8 mouse cellular contexts compared by ENCODE assay signal in genomic region chr9:114805151-114805671, GRCm38 (mm10). TPM values are rescaled to one million over a fixed set of nuclear protein-coding genes. Genes with fewer than 3 reads are reported as not detected.
DNase-seq lines count a peak whose midpoint lies in the region; ATAC-seq and TF ChIP-seq lines count a peak whose summit lies in the region.

No protein-coding gene starts in this region.

- H3K4me1 ChIP-seq in hindbrain, embryonic 13.5 days (replicated peaks) = peaks cover 18% of the 10 kb centered on the region
- H3K4me1 ChIP-seq in hindbrain, embryonic 10.5 days (replicated peaks) = peaks cover 51% of the 10 kb centered on the region
- H3K4me1 ChIP-seq in intestine, embryonic 16.5 days (ENCODE audit: control insufficient read depth, insufficient read depth, low read length) = peaks cover 21% of the 10 kb centered on the region
- no peaks in the 10 kb centered on the region for H3K4me1 ChIP-seq in midbrain, embryonic 14.5 days (ENCODE audit: control insufficient read depth, insufficient read depth, low read length)

- WGBS in hindbrain, embryonic 13.5 days = 53% methylated on average over 19 of the region's 19 CpGs
- 79% methylated on average over 19 of the region's 19 CpGs for WGBS in hindbrain, embryonic 10.5 days
- WGBS in intestine, embryonic 16.5 days = 46% methylated on average over 19 of the region's 19 CpGs
- WGBS in midbrain, embryonic 14.5 days = 67% methylated on average over 19 of the region's 19 CpGs

- H3K27ac ChIP-seq in hindbrain, embryonic 13.5 days = no peak overlapping the region
- no peak overlapping the region for H3K27ac ChIP-seq in hindbrain, embryonic 10.5 days
- no peak overlapping the region for H3K27ac ChIP-seq in intestine, embryonic 16.5 days (ENCODE audit: low read length)
- H3K27ac ChIP-seq in left cerebral cortex, adult 2 months = no peak overlapping the region
- H3K27ac ChIP-seq in midbrain, embryonic 14.5 days (replicated peaks; ENCODE audit: low read depth, low read length) = no peak overlapping the region

- no peak for DNase-seq in hindbrain, embryonic 10.5 days (ENCODE audit: low spot score)
- peak; percentile 8 to 42 for DNase-seq in frontal cortex, postnatal 25 days (ENCODE audit: low spot score in 2 of 2)
- DNase-seq in left cerebral cortex, adult 2 months (ENCODE audit: extremely low spot score in 1 of 2, low spot score in 2 of 2) = peak; percentile 25 to 50
- peak; percentile 57 for DNase-seq in midbrain, embryonic 14.5 days
- no peak for DNase-seq in thymus, postnatal 4 days
- no peak for DNase-seq in urinary bladder, postnatal 10 days (ENCODE audit: low spot score)

- no peak overlapping the region for H3K4me3 ChIP-seq in hindbrain, embryonic 13.5 days
- H3K4me3 ChIP-seq in hindbrain, embryonic 10.5 days = no peak overlapping the region
- no peak overlapping the region for H3K4me3 ChIP-seq in intestine, embryonic 16.5 days (ENCODE audit: low read length)
- no peak overlapping the region for H3K4me3 ChIP-seq in left cerebral cortex, adult 2 months
- H3K4me3 ChIP-seq in midbrain, embryonic 14.5 days (replicated peaks; ENCODE audit: low read depth, low read length) = no peak overlapping the region

- H3K9me3 ChIP-seq in hindbrain, embryonic 13.5 days = no peaks in the 10 kb centered on the region
- H3K9me3 ChIP-seq in hindbrain, embryonic 10.5 days = no peaks in the 10 kb centered on the region
- no peaks in the 10 kb centered on the region for H3K9me3 ChIP-seq in intestine, embryonic 16.5 days (ENCODE audit: control insufficient read depth, low read length)
- H3K9me3 ChIP-seq in midbrain, embryonic 14.5 days (ENCODE audit: control insufficient read depth, low read length) = no peaks in the 10 kb centered on the region

- H3K36me3 ChIP-seq in hindbrain, embryonic 13.5 days = no peaks in the 10 kb centered on the region
- H3K36me3 ChIP-seq in hindbrain, embryonic 10.5 days = no peaks in the 10 kb centered on the region
- H3K36me3 ChIP-seq in intestine, embryonic 16.5 days (ENCODE audit: control insufficient read depth, insufficient read depth, low read length) = no peaks in the 10 kb centered on the region
- no peaks in the 10 kb centered on the region for H3K36me3 ChIP-seq in midbrain, embryonic 14.5 days (ENCODE audit: control insufficient read depth, insufficient read depth, low read length)

- H3K9ac ChIP-seq in hindbrain, embryonic 13.5 days = no peak overlapping the region
- H3K9ac ChIP-seq in intestine, embryonic 16.5 days (ENCODE audit: low read depth, low read length) = no peak overlapping the region
- no peak overlapping the region for H3K9ac ChIP-seq in midbrain, embryonic 14.5 days (replicated peaks; ENCODE audit: low read length)

- no peak for TF ChIP-seq CTCF in left cerebral cortex, adult 2 months (IDR thresholded peaks at IDR 0.05)

- ATAC-seq in hindbrain, embryonic 13.5 days (ENCODE audit: low FRiP score) = peak; percentile 43; the same call in 1 of the 2 replicates
- ATAC-seq in intestine, embryonic 16.5 days = peak; percentile 45
- no peak for ATAC-seq in midbrain, embryonic 14.5 days (ENCODE audit: low FRiP score, low TSS enrichment)

- intact Hi-C loops in left cerebral cortex, adult 2 months (cut with DNase I) = loop anchor here (5.0 kb wide), 1 partner anchor 52 kb away; no protein-coding TSS in a partner anchor

- H3K27me3 ChIP-seq in hindbrain, embryonic 13.5 days = peaks cover 9% of the 10 kb centered on the region; the same call in 1 of the 2 replicates
- H3K27me3 ChIP-seq in hindbrain, embryonic 10.5 days (ENCODE audit: insufficient read depth, poor library complexity, severe bottlenecking) = 0 out of 2 replicates have a peak, but pooled peaks cover 3% of the 10 kb centered on the region
- no peaks in the 10 kb centered on the region for H3K27me3 ChIP-seq in intestine, embryonic 16.5 days (replicated peaks; ENCODE audit: control insufficient read depth, insufficient read depth, low read length)
- no peaks in the 10 kb centered on the region for H3K27me3 ChIP-seq in midbrain, embryonic 14.5 days (ENCODE audit: control insufficient read depth, insufficient read depth, low read length)

- no peak overlapping the region for H3K4me2 ChIP-seq in hindbrain, embryonic 13.5 days
- 0 out of 2 replicates have a peak overlapping the region, but pooled peaks have one; percentile 3 for H3K4me2 ChIP-seq in intestine, embryonic 16.5 days (ENCODE audit: low read depth, low read length)
- no peak overlapping the region for H3K4me2 ChIP-seq in midbrain, embryonic 14.5 days (ENCODE audit: low read length)

RNA-seq across cellular contexts. Expression of gene Cmtm7, which starts 23.6 kb away (rescaled TPM):
- 18.3 and 19.1 TPM in 2 replicates for polyA plus RNA-seq in hindbrain, embryonic 13.5 days (2015; fragmentation: Nextera tagmentation; extraction: Ambion mirVana)
- polyA plus RNA-seq in hindbrain, embryonic 10.5 days (2016; fragmentation: Nextera tagmentation; extraction: Ambion mirVana) = 96.0 and 108 TPM in 2 replicates
- 82.5 and 86.6 TPM in 2 replicates for polyA plus RNA-seq in intestine, embryonic 16.5 days (2015; fragmentation: Nextera tagmentation; extraction: Ambion mirVana)
- 1 to 10 TPM; 3.7 to 4.8 TPM for total RNA-seq in left cerebral cortex, adult 2 months (2021)
- 4.9 and 14.4 TPM in 2 replicates for polyA plus RNA-seq in midbrain, embryonic 14.5 days (2014; fragmentation: Nextera tagmentation; extraction: Ambion mirVana)

RNA-seq across cellular contexts. Expression of gene Cmtm8, which starts 38.7 kb away (rescaled TPM):
- 15.8 and 20.0 TPM in 2 replicates for polyA plus RNA-seq in hindbrain, embryonic 13.5 days (2015; fragmentation: Nextera tagmentation; extraction: Ambion mirVana)
- 31.7 and 35.3 TPM in 2 replicates for polyA plus RNA-seq in hindbrain, embryonic 10.5 days (2016; fragmentation: Nextera tagmentation; extraction: Ambion mirVana)
- polyA plus RNA-seq in intestine, embryonic 16.5 days (2015; fragmentation: Nextera tagmentation; extraction: Ambion mirVana) = 80.2 and 87.3 TPM in 2 replicates
- 1 to 10 TPM; 1.6 to 1.8 TPM for total RNA-seq in left cerebral cortex, adult 2 months (2021)
- polyA plus RNA-seq in midbrain, embryonic 14.5 days (2014; fragmentation: Nextera tagmentation; extraction: Ambion mirVana) = 4.4 and 6.1 TPM in 2 replicates

Comparison
In these comparisons a context has a peak if more than half of its experiments do, and no peak if none do; other contexts are left out.
1. DNase-seq: peak in frontal cortex, postnatal 25 days (2 of 2), left cerebral cortex, adult 2 months (2 of 2) and midbrain, embryonic 14.5 days (single experiment); none in hindbrain, embryonic 10.5 days (single experiment), thymus, postnatal 4 days (single experiment) and urinary bladder, postnatal 10 days (single experiment).